Mouse (Mus musculus) c-Kit-positive CD71-negative TER-119-negative erythroid progenitor cells, embryonic 14.5 days (primary cell): Measurements from ENCODE around the gene Gm7534.

Experiments
- DNase-seq: peaks from one replicate; pipeline ENCODE4 v3.0.0-alpha.2; 2013; ENCODE audit warnings: low read depth

Gene Gm7534

DNA sequence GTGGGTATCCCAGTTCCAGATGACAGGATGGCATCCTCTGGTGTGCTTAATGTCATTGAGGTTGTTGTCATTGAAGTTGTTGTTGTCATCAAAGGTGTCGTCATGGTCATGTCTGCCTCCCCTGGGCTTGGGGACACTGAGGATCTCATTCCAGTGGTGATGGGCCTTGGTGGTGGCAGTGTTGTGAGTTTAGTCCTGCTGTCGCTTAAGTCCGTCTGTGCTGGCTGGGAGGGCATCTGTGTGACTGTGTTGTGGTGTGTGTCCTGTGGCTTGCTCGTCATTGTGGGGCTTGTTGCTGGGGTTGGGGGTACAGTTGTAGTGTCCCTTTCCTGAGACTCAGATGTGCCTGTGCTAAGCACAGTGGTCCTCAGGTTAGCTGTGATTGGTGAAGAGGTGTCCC is at the start of gene Gm7534:
TSS of gene Gm7534 (minus strand) at position 101 of the 400 bp plus-strand sequence.
- no peak for DNase-seq

DNA sequence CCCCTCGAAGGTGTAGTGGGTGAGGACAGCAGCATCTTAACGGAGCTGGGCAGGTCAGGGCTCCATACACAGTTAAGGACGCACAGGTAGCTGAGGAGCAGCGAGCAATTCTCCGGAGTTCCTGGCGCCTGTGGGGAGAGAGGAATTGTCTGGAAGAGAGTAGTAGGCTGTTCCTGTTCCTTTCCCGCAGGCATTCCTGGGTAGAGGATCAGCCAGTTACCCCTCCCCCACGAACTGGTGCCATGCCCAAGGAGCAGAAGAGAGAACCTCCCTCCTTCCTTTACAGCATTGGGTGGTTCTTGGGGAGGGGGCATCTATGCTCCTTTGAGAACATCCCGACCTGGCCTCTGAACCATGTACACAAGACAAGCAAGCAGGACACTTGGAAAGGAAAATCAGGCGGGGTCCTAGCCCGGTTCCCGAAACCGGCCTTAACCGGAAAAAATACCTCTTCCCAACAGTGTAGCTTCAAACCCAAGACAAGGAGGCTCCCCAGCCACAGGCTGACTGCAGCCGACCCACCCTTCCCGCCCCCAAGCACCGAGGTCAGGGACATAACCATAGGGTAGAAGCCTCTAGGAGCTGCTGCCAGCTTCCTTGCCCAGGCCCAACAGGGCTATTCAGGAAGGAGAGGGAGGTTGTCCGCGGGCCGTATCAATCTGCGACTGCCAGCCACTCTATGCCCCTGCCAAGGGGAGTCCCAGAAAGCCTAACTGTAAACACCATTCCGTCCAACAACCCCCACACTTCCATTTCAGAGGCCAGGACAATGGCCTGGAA is 49.5 kb upstream of the Gm7534 start:
- no peak for DNase-seq

DNA sequence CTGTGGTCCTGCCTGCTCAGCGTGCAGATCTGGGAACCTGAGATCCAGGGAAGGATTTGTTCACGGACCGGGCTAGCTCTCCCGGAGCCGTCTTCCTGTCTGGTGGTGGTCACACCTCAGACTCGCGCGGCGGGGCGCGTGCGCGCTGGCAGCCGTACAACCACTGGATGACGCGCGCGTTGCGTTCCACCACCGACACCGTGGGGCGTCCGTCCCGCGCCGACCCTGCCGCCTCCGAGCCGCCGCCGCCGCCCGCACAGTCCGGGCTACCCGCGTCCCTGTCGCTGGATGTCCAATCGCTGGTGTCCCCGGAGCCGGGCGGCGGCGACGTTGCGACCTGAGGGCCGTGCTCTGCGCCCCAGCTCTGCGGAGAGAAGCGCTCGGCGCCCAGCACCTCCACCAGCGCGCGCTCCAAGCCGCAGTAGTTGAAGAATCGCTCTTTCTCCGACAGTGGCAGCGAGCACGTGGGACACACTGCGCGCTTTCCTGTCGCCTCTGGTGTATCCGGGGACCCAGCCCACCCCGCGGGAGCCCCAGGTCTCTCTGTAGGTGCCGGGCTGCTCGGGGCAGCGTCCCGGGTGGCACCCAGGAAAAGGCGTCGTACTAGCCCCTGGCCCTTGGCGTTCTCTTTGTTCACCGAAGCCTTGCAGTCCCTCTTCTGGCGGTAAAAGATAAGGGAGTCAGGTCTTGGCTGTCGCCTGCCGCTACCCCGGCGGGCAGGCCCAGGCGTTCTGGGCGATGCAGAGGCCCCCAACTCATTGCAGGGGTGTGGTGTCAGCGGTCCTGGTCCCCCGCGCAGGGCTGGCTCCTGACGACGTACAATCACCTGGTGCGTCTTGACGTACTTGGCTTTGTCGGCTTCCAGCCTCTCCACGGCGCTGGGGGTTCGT is 48.7 kb upstream of the Gm7534 start:
- no peak for DNase-seq

DNA sequence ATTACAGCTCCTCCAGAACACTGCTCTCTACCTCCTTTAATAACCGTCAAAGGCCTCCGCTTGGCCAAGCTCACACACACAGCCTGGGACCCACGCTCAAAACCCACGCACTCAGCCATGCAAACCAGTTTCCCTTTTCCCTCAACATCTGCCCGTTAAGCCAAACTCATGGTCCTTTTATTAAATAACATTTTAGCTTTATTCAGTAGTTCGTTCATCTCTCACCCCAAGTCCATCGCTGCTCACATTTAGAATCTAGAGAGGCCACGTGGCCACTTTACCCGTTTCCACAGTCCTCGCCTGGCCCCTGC is 48.1 kb upstream of the Gm7534 start:
- DNase-seq = no peak

DNA sequence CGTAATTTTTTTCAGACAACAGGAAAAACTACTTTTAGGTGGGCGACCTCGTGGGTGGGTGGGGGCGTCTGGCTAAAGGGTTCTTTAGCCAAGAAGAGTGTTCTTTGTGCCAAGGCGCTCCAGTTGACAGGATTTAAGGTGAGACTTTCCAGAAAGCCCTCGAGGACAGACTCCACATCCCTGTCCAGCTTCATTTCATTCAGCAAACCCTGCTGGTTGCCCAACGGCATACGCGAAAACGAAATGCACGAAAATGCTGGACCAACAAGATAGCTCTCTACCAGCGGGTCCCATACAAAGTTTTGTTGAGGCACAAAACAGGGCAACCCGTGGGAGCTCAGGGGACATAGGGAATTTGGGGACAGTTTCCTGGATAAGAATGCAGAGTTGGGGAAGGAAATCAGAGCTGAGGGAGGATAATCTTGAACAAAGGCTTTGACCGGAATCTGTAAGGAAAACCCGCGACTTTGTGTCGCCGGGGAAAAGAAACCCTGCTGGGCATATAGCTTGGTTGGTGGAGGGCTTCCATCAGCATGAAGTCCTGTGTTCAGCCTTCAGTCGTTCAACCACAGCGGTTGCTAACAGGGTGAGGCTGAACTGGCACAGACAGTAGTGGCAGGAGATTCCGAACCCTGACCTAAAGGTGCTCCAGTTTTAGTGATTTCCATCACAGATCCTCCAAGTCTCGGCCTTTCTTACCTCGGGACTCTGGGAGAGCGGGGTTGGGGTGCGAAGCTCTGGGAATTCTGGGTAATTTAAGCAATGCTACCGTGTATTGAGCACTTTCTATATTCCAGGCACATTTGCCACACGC is 47.5 kb upstream of the Gm7534 start:
- DNase-seq = no peak

DNA sequence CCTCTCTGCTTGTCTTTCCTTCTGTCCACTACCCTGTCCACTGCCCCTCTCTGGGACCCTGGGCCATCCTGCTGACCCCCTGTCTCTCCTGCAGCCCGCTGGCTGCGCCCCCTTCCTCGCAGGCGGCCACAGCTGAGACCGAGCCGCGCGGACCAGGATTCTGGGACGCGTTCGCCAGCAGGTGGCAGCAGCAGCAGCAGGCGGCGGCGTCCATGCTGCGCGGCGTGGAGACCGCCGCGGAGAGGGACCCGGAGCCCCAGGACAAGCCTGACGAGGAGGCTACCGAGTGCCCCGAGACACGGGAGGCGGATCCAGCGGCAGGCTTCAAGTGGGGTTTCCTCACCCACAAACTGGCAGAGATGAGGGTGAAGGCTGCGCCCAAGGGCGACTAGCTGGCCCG is 46.8 kb upstream of the Gm7534 start:
- DNase-seq = no peak

DNA sequence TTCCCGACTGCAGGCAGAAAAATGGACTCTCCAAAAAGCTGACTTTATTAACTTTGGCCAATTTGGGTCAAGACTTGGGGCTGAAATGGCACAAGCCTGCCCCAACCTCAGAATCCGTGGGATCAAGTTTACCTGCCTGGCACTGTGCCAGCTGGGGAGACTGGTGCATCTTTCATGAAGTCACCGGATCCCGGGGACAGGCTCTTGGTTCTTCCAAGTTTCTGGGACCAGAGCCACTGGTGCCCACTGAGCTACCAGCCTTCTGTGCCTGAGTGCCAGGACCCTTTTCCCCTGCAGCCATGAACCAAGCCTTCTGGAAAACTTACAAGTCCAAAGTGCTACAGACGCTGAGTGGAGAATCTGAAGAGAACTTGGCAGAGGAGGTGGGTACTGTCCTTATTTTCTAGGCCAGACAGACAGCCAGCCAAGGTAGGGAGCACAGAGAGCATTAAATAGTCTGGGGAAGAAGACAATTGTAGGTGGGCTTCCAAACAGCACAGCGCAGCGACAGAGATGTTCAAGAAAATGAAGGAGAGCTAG is 44.0 kb upstream of the Gm7534 start, which contains the start of gene Gm30191:
TSS of gene Gm30191 (plus strand) at position 217 of the 540 bp plus-strand sequence.
- DNase-seq = no peak

DNA sequence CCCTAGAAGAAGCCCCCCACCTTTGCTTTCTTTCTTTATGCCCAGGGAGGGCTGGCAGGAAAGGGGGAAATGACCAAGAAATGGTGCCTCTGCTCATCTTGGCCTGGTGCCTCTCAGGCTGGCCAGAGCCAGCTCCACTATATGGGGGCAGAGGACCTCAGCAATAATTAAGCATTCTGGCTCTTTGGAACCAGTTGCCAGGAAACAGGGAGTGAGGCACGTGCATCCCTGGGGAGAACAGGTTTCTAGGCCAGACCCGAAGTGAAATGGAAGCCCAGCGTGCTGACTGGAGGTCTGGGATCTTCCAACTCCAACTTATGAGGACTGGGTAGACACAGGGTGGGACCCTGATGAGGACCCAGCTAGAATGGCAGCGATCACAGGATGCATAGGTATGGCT is 43.5 kb upstream of the Gm7534 start:
- no peak for DNase-seq

DNA sequence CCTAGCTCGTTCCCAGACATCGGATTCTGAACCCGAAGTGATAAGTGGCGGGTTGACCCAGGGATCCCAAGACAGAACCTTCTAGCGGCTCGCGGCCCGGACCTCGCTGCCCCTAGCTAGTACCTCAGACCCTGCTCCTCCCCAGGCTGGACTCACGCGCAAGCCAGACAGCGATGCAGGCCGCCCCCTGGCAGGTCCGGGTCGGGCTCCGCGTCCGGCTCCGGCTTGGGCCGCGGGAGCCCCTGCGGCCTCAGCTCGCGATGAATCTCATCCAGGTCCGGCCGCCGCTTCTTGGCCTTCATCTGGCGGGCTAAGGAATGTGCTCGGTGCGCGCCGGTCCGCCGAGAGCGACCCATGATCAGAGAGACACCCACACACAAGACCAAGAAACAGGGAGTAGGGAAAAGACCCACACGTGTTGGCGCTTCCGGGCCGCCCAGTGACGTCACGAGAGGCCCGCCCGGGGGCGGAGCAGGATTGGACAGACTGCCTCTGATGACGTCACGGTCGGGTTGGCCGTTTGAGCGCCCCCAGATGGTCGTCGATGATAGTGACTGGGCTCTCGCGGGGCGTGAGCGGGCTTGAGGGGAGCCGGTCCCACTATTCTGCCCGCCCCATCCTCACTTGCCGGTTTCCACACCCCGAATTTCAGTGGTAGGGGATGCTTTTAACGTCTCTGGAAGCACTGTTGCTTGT is 42.5 kb upstream of the Gm7534 start, which contains the start of gene Zfp593:
TSS of gene Zfp593 (minus strand) at position 445 of the 696 bp plus-strand sequence.
- peak; percentile 89 for DNase-seq

DNA sequence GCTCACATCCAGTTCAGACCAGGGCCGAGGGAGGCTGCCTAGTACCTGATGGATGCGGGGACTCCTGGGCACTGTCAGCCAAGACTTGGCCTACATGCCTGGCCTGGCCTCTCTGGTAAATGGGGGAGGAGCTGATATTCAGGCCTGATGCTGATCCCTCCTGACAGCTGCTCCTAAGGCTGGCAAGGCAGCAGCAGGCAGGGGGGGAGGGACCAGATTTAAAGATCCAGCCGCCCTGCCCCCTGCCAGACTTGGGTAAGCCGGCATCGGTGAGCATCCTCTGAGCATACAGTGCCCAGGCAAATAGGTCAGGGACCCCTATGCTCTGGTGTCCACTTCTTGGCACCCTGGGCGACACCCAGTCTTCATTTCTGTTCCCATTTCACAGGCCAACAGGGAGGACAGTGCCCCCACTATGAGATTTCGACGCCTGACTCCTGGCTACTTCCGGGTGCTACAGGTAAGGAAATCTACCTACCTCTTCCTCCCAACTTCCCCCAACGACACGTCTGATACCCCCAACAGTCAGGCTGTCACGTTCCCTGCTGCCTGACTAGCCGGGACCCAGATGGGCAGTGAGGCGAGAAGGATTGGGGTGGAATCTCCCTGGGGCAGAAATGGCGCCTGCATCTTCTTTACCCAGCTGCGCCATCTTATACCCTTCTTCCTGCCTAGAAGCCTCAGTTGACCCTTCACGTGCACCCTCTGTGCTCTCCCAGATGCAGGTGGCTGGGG is 40.9 kb upstream of the Gm7534 start, which contains the start of gene E130218I03Rik:
TSS of gene E130218I03Rik (plus strand) at position 147 of the 735 bp plus-strand sequence.
- no peak for DNase-seq

DNA sequence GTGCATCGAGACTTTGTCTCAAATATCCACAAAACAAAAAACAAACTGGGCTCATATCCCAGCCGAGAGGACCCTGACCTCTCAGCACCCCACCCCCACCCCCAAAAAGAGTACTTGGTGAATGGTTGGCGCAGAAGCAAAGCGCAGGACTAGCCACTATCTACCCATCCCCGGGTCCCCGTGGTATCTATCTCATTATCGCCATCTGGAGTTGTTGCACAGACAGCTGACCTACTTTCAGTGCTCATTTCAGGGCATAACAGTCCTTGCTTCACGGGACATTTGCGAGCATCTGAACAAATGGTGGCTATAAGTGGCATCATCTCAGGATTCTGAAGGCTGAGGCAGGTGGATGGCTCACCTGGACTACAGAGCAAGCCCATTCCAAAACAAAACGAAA is 35.9 kb upstream of the Gm7534 start:
- DNase-seq = no peak

DNA sequence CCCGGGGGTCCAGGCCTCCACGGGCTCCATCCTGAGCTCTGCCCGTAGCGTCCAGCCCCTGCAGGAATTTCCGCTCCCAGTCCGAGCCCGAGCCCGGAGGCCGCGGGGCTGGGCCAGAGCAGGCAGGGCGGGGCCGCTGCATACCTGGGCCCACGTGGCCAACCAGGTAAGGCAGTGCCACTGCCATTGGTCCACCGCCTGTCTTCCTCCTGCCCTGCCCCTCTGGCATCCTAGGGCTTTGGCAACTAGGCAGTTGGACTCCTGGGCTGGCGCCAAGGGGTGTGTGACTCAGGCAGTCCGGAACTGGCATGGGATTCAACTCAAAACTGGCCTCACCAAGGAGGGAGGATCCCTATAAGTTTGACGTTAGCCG is 35.5 kb upstream of the Gm7534 start, which contains the start of gene Cnksr1:
TSS of gene Cnksr1 (minus strand) at position 121 of the 373 bp plus-strand sequence.
- no peak for DNase-seq

DNA sequence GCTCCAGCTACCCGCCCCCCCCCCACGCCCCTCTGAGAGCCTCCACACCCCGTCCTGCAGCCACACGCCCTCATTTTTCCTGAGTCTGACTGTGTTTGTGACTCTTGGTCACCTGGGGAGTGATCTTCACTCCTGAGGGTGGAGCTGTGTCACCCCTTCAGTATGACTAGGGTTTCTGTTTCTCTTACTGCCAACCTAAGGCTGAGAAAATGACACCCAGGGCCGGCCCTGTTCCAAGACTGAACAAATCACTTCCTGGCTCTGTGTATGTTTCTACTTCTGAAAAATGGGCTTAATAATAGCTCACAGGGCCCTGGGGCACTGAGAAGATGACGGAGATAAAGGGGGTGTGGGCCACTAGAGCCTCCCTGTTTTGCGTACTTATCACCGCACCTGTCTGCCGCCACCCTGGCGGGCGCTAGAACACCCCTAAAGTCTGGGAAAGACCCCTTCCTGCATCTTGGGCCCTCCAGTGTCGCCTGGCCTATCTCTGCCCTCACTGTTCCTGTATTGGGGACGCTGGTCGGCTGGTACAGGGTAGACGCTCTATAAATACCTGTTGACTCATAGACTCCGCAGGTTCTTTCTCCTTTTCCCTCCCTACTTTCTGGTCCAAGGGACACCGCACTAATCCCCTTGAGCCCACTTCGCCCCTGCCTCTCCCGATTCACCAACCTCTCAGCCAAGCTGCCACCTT is 34.9 kb upstream of the Gm7534 start:
- DNase-seq = no peak

DNA sequence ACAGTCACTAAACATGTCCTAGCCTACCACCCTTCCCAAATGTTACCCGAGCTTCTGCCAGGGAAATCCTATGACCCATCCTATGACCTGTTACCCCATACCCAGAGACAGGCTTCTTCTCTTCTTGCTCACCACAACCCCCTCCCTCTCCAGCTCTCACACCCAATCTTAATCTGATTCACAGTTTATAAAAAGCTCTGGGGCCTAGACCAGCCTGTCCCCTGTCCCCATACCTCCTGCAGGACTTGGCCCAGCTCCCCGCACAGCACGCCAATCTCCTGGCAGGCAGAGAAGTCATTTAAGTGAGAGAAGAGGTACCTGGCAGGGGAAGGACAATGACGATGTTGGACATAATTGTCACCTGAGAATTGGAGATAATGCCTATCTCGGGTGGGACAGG is 32.1 kb upstream of the Gm7534 start:
- no peak for DNase-seq

DNA sequence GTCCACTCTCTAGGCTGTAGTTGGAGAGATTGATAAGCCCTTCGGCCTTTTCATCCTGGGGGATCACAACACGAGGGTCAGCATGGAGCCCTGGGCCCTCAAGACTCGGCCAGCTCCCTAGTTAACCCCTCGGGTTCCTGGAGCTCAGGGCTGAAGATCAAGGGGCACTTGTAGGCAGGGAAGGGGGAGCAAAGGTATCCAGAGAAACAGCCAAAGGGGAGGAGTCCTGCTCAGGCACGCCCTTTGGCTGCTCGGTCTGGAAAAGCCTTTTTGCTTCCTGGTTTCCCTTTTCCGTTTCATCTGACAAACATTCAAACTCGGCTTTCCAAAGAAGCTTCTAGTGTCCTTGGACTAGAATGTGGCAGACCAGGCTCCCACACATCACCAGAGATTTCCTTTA is 27.6 kb upstream of the Gm7534 start:
- DNase-seq = no peak

DNA sequence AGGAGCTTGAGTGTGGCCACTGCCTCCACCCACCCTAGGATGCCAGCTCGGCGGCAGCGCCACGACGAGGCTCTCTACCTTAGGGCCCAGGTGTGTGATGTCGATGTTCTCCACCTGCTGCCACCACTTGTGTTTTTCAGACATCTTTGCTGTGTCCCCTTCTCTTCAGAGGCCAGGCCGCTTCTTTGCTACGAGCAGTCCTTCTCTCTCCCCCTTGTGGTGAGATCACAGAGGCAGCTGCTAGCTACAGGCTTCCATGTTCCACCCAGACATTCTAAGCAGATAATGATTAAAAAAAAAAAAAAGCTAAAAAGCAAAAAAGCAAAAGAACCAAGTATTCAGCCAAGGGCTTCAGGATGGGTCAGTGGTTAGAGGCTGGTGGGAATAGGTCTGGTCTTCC is 24.4 kb upstream of the Gm7534 start, which contains the start of gene Catsper4:
TSS of gene Catsper4 (minus strand) at position 190 of the 400 bp plus-strand sequence.
- DNase-seq = no peak

DNA sequence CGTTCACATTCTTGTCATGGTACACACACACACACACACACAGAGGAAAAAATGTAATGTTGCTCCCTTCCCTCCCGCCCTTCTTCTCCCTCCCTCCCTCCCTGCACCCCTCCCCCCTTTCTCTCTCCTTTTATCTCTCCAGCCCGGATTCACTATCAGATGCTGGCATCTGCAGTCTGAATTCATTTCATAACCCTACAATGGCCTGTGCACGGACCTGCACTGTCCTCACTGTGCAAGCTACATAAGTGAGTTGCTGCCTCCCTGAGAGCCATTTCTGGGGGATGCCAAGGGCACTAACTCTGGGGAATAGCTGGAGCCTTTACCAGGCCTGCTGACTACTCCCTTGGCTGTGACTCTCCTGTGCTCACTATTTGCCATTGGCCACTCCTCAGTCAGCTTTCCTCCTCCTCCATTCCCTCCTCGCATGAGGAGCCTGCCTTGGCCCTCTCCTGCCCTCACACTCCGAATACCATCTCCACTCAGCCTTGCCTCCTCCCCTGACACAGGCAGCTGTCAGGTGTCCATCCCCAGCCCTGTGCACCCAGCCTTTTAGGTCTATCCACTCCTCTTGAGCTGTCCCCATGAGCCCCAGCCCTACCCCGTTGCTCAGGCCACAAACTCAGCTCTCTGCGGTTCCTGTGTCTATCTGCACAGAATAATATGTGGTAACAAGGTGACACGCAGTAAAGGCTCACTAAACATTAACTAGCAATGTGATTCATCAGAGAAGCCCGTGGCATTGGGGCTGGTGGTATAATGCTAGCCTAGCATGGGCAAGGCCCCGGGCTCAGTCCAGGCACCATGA is 20.2 kb upstream of the Gm7534 start:
- DNase-seq = no peak

DNA sequence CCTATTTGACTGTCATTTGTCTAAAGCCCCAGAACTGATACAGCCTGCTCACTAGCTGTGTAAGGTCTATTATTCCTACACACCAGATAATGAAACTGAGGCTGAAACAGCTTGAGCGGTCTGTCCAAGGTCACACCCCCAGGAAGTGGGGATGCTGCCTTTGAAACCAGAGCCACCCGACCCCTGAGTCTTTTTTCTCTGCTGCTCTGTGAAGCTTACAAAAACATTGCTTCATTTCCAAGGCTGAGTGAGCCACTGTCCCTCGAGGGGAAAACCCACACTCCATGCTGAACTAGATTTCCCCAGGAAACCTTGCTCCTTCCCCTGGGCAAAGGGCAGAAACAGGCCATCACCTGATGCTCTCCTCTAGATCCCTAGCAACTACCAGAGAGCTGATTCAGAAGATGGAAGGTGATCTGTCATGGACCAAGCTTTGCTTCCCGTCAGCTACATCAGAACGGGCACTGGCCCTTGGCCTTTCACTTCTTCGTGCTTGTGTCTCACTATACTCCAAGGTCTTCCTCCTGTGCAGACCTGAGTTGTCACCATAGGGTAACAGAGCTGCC is 3.8 kb upstream of the Gm7534 start:
- DNase-seq = no peak
